Mouse (Mus musculus) urinary bladder, postnatal 4 days (tissue): Measurements from ENCODE around the gene Trim7.
"Not testable (repeated sequence)": the region's sequence is repeated elsewhere in the genome, so short reads cannot be mapped to it uniquely, and the experiment has no call there.

ENCODE experiments used
- DNase-seq, 2 experiments: peaks; one replicate each; pipeline ENCODE4 v3.0.0; 2021 to 2022; ENCODE audit warnings: low spot score in 2 of 2

Gene Trim7

DNA sequence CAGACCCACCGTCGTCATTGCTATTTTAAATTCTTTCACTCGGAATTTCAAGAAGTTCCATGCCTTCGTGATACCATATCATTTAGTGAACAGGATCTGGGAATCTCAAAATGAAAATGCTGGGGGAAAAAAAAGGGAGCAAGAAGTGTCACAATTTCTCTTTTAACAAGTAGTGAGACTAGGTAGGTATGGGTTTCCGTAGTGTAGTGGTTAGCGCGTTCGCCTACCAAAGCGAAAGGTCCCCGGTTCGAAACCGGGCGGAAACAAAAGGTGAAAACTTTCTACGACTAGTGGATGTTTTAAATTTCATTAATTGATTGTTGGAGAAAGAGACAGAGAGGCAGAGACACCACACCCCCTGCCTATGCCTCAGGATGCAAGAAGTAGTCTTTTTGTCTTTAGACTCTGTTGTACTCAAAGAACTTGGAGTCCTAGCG lies 2.4 kb upstream of the Trim7 start:
- DNase-seq = no peak

DNA sequence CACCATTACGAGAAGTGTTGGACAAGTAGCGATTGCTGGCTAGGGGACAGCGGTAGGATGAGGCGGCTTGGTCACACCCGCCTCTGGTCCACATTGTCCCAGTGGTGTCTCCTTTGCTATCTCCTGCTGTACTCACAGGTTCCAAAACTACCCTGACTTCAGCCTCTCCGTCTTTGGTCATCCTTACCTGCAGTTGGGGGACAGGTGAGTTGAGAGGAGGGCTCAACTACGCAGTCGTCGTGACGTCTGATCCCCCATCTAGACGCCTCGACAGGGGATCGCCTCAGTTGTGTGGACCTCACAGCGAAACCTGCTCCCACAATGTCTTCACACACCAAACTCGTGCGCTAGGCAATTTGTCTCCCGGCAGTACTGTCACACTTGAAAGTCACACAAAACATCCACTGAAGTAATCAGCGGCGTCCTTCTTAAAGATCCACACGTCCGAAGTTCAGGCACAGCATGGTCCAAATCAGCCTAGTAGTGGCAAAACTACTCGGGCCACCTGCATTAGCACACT lies 1.6 kb upstream of the Trim7 start:
- no peak for DNase-seq

GRCm38 (mm10) chr11:48826752-48827096 lies 784 bp downstream of the Trim7 start:
- no peak for DNase-seq

DNA sequence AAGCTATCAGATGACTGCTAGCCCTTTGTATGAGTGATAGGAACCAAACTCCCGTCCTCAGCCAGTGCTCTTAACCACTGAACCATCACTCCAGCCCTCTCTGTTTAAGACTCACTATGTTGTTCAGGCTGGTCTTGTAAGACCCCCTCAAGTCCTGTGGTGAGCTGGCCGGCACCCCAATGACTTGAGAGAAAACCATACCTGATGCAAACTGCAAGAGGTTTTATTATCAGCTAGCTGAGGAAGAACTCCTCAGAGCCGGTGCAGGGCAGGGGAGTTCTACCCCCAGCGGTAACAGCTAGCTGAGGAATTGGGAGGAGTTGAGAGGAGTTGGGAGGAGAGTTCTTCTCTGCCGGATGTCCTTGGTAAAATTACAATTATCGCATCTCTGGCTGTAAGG lies 2.0 kb downstream of the Trim7 start:
- DNase-seq = no peak

- no peak for DNase-seq
Measured at GRCm38 (mm10) chr11:48830279-48830678, 4.3 kb downstream of the Trim7 start.

DNA sequence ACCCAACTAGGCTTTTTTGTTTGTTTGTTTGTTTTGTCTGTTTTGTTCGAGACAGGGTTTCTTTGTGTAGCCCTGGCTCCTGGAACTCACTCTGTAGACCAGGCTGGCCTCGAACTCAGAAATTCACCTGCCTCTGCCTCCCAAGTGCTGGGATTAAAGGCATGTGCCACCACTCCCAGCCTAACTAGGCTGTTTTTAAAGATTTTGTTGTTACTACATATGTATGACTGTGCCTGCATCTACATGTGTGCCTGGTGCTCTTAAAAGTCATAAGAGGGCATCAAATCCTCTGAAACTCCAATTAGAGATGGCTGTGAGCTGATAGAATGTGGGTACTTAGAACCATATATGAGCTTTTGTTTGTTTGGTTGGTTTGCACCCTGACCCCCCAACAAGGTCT lies 5.3 kb downstream of the Trim7 start:
- no peak for DNase-seq

- no peak for DNase-seq
Measured at GRCm38 (mm10) chr11:48833078-48833730, 7.3 kb downstream of the Trim7 start.

DNA sequence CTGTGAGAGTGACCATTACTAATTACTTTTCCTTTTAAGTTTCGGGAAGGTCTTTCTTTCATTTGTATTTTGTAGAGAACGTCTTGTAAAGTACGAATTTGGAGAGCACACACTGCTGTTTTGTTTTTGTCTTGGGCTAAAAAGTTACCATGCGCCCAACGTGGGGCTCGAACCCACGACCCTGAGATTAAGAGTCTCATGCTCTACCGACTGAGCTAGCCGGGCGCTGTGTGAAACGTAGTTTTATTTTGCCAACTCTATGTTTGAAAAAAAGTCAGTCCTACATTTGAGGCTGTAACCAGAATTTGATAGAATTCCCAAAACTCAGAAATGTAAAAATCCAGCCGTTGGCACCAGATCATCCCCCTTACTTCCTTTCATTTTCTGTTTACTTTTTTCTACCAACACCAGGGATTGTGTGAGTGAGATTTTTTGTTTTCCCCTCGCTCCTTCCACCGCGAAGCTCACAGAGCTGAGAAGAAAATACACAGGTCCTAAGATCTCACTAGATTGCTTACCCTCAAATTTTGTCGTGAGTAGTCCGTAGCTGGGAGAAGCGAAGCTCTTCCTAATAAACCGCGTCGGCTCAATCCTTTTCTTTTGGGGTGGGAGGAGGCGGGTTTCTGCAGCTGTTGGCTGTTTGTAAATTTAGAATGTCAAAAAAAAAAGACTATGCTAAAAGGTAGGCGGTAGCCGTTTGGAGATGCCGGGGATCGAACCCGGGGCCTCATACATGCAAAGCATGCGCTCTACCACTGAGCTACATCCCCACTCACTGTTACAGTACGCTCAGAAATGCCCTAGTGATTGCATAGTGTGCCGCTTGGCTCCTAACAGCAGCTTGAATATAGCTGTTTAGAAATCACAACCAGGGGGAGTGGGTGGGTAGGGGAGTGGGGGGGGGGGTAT lies 8.0 kb downstream of the Trim7 start:
- peak; percentile 80 to 91 for DNase-seq

DNA sequence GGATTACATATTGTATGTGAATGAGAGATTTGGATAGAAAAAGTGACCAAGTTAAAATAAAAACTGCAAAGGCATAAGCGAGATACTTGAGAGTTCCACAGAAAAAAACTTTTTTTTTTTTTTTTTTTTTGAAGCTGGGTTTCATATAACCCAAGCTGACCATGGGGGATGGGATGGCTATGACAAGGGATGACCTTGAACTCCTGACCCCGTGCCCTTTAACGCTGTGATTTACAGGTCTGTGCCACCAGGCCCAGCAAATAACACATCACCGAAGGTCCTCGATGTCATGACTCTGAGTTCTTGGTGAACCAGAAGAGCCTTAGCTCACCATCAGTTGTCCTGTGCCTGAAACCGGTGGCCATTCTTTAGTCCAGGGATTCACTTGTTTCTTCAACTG lies 10.0 kb downstream of the Trim7 start:
- no peak for DNase-seq

DNA sequence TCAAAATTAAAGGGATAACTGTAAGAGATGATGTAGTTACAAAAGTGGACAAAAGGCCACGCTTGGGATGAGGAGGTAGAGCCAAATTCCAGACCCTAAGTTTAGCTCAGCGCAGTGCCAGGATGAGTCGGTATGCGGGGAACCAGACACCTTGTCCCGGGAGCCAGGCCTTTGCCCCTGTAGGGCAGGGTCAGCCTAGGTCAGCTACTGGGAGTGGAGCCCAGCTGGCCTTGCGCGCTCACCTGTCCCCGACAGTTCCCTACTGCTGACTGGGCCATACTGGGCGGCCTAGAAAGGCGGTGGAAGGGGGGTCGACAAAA lies 11.0 kb downstream of the Trim7 start:
- no peak for DNase-seq

DNA sequence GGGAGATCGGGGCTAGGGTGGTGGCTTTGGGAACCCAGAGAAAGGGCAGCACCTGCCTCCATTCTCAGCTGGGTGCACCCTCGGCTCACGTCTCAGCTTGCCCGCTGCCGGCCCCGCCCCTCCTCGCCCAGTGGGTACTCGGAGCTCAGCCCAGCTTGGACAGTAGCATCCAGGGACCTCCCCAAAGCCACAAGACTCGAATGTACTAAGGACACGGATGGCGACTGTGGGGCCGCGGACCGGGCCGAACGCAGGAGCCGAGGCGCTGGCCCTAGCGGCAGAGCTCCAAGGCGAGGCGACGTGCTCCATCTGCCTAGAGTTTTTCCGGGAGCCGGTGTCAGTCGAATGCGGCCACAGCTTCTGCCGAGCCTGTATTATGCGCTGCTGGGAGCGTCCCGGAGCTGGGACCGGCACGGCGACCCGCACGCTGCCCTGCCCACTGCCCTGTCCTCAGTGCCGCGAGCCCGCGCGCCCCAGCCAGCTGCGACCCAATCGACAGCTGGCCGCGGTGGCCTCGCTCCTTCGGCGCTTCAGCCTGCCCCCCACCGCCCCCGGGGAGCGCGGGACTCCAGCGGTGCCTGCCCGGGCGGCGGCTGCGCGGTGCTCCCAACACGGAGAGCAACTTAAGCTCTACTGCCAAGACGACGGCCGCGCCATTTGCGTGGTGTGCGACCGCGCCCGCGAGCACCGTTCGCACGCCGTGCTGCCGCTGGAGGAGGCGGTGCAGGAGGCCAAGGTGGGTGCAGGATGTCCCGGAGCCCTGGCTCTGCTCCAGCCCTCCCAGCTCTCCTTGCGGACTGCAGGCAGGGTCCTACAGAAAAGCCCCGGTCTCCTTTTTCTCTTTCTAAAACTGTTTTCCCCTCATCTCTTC lies 11.6 kb downstream of the Trim7 start:
- peak in 1 of 2 experiments; percentile 57 for DNase-seq

DNA sequence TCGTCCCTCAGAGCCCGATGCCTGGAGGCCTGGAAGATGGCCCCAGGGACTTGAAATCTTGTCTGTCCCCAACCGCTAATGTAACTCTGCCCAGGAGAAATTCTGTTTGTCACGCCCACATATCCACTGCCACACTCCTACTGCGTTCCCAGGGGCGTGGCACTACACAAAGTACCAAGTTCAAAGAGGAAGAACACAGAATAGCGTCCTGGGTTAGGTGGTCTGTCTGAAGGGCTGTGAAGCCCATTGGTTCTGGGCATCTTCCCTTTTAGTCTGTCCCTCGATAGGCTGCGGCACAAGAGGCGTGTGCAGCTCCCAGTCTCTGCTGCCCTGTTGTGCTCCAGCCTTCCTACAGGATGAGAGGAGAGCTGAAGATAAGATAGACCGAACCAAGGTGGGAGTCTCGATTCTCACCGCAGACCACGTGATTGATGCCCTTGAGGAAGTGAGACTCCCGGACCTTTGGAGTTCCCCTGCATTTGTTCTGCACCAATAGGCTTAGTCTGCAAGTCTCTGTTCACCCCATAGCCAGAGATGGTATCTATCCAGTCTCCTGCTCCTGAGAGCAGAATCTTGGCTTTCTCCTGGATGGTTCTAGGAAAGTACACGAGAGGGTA lies 12.3 kb downstream of the Trim7 start:
- DNase-seq = no peak

- no peak for DNase-seq
Measured at GRCm38 (mm10) chr11:48838879-48839680, 13.1 kb downstream of the Trim7 start.

GRCm38 (mm10) chr11:48840805-48841204 lies 14.9 kb downstream of the Trim7 start:
- no peak for DNase-seq

- DNase-seq = no peak
Measured at GRCm38 (mm10) chr11:48841213-48841612, 15.3 kb downstream of the Trim7 start.

DNA sequence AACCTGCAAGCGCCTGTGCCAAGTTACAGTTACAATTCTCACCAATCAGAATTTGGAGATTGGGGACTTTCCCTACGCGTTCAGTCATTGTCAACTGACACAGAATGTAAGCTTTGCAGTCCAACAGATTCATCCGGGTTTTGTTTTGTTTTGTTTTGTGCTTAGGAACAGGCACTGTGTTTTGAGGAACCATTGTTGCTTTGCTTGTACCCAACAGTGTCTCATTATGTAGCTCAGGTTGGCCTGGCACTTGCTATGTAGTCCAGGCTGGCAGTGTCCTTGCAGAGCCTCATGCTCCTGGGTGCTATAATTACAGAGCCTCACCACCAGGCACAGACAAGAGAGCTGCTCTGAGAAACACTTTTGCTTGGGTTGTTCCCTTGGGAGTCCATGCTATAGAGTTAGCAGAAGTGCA lies 16.4 kb downstream of the Trim7 start:
- no peak for DNase-seq

DNA sequence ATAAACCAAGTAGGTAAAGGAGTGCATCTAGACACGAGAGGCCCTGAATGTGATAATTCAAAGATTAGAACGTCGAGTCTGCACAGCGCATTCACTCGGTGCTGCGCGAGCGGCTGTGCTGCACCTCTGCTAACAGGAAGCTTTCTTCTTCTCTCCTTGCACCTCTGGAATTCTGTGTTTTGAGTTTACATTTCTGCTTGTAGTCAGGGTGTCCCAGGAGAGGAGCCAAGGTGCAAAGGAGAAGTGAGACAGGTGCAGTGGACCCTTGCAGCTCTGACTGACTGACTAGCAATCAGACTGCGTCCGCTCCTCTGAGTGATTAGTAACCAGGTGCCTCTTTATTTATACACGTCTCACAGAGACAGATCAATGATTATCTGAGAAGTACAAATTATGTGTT lies 17.3 kb downstream of the Trim7 start:
- no peak for DNase-seq

- DNase-seq = no peak
Measured at GRCm38 (mm10) chr11:48844309-48844708, 18.4 kb downstream of the Trim7 start.

- DNase-seq = no peak
Measured at GRCm38 (mm10) chr11:48845244-48845815, 19.4 kb downstream of the Trim7 start.

GRCm38 (mm10) chr11:48846362-48846761 lies 20.4 kb downstream of the Trim7 start:
- not testable (repeated sequence) for DNase-seq

DNA sequence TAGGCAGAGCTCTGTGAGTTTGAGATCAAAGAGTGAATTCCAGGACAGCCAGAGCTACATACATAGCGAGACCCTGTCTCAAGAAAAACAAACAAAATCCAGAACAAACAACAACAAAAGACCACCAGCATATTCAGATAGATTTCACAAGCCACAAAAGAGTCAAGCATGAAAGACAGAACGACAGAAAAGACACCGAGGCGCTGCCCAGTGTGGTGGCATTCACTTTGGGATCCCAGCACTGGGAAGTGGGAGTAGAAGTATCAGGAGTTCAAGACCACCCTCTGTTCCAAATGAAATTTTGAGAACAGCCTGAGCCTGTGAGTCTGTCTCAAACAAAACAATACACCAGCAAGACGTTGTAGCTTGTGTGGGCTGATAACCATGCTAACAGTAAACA lies 20.9 kb downstream of the Trim7 start:
- no peak for DNase-seq
